Mouse (Mus musculus) ovary, postnatal 10 days (tissue): ENCODE results near the gene Smarcb1.
A peak's percentile ranks its signal among the peaks of the same experiment; 100 is the strongest.

Experiments used
- DNase-seq: peaks from one replicate; pipeline ENCODE4 v3.0.0; 2022; ENCODE audit warnings: low spot score

Gene Smarcb1

DNA sequence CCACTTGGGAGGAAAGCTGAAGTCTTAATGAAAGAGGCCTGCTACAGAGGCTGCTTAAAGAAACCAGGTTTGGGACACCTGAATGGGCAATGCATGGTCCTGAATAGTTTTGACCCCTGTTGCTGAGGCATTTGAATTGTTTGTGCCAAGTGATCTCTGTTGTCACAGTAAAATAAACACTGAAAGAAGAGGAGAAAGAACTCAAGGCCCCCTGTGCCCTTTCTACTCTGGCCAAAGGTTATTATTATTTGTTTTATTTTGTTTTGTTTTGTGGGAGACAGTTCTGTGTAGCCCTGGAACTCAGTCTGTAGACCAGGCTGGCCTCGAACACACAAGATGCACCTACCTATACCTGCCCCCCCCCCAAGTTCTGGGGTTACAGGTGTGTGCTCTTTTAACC lies 13.6 kb upstream of the Smarcb1 start:
- no peak for DNase-seq

DNA sequence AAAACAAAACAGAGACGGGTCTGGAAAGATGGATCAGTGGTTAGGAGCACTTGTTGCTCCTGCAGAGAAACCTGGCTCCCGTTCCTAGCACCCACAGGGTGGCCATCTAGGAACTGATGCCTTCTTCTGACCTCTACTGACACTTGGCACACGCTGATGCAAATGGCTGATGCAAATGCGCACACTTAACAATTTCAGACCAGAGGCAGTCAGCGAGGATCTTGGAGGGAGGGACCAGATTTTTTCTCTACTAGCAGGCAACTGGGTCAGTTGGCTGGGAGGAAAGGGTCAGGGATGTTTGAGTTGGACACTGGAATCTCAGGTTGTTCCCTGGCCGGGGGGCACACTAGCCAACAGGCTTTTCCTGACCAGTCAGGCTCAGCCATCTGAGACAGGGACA lies 11.5 kb upstream of the Smarcb1 start, which contains the start of gene Chchd10:
Chchd10 (plus strand) TSS at position 240 of the 400 bp plus-strand sequence.
- no peak for DNase-seq

DNA sequence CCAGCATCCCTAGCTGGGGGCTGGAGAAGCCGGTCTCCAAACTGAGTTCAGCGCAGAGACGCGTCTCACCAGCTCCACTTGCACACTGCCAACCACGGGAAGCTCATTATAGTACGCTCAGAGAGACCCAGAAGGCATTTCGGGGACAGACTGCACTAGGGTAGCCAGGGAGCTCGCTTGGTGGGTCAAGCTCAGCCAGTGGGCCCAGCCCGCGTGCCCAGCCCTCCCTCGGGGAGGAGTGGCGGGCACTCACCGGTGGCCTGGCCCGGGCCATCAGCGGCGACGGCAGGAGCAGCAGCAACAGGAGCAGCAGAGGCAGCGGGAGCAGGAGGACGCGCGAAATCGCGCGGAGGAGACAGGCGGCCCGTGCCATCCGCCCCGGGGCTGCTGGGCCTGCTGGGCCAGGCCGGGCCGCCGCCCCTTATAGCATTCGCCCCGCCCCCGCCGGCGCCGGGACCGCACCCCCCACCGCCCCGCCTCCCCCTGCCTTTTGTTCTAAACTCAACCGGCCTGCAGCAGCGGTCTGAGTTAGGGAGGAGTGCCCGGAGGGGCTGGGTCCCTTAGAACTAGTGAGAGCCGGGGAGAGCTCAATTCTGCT lies 10.8 kb upstream of the Smarcb1 start:
- DNase-seq, result peak; percentile 60

DNA sequence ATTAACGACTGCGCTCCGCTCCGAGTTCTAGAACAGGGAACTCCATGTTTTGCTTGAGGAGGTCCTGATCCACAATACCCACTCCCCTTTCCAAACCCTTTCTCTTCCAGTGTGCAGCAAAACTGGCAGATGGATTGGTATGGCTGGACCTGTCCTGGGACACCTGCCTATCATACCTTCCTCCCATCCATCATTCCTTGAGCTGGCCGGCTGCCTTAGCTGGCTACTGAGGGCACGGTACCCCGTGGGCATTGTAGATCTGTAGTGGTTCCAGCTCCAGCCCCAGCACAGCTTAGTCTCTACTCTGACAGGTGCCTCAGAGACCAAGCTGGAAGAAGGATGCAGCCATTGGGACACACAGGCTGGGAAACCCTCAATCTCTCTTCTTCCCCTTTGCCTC lies 9.9 kb upstream of the Smarcb1 start:
- no peak for DNase-seq

DNA sequence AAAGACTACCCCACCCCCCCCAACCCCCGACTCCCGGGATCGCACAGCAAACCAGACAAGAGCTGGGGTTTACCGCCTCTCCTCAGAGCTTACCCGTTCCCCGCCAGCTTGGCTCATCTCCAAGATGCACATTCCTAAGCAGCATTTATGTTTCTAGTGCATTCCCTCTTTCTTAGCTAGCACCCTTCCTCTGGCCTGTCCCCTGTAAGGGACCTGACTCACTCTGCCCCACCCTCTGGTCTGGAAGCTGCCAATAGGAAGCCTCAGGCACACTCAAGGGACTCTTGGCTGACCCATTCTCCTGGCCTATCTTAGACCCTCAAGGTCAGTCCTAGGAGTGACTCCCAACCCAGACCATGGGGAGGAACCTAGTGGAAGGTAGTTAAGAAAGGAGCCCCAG lies 8.9 kb upstream of the Smarcb1 start:
- no peak for DNase-seq

DNA sequence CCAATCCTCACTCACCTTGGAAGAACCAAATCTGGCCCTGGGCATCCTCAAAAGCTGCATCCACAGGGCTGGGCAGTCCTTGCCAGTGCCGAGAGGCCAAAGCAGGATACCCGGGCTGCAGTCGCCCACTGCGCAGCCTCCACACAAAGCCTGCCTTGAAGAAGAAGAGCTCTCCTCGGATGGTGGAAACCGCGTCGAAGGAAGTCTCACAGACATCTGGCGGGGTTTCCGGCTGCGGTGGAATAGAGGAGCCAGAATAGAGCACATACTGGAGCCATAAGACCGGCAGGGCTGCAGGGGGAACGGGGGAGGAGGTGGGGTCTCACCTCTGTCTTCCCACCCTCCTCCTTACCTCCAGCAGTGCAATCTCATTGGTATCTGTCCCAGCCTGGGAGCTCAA lies 5.0 kb upstream of the Smarcb1 start:
- no peak for DNase-seq

DNA sequence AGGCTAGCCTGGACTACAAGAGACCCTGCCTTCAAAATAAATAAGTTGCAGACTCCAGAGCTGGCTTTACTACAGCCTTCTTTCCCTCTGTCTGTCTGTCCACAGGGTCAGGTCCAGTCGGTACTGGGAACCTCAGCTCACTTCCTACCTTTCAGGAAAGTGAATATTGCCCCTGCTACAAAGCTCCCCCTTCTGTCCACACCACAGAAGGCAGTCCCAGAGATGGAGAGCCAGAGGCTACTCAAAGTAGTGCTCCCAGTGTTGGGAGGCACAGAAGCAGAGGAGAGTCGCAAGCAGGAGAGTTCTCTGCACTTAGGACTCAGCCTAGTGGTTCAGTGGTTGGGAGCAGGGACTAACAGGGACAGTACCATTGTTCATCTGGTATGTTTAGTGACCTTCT lies 2.9 kb upstream of the Smarcb1 start:
- no peak for DNase-seq

DNA sequence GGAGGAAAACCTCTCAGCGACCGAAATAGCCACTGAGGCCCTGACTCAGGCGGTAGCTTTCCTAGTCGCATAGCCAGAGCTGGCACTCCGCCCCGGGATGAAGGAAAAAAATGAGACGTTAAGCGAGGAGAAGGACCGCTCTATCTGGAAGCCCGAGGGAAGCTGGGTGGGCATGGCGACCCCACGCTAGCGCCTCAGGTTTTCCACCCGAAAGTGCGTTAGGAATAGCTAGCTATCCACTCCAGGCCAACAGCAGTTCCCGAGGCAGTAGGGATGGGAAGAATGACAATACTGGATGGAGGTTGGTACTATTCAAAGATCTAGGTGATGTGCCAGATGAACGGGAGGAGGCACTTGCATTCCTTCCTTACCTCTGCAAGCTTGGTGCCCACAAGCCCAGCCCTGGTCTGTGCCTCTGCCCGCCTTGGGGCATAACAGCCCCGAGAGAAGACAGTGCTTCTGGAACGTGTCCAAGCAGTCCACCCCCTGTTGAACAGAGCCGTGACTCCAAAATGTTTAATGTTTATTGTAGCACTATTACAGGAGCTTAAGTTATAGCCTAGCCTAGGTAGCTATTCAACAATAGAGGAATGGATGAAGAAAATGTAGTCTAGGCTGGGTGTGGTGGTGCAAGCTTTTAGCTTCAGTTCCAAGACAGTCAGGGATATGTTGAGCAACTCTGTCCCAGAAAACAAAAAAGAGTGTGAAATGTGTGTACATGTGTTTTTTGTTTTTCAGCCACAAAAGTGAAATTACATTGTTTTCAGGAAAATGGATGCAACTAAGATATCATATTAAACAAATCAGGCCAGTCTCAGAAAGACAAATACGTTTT lies 526 bp upstream of the Smarcb1 start:
- DNase-seq, result no peak

DNA sequence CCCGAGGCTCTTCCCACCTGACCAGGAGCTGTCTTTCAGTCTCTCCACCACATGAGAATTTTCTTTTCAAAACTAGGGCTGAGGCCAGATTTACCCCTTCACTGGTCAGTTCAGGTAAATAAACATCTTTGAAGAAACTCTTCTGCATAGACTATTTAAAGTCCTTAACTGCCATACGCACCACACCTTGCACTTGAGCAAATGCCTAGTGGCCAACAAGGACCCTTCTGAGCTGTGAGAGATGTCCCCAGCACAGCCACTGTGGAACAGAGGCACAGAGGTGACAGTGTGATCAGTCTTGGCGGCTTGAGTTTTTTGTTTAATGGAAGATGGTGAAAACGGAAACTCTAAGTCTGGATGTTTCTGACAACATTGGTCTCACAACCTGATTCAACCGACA lies 2.4 kb downstream of the Smarcb1 start:
- no peak for DNase-seq

DNA sequence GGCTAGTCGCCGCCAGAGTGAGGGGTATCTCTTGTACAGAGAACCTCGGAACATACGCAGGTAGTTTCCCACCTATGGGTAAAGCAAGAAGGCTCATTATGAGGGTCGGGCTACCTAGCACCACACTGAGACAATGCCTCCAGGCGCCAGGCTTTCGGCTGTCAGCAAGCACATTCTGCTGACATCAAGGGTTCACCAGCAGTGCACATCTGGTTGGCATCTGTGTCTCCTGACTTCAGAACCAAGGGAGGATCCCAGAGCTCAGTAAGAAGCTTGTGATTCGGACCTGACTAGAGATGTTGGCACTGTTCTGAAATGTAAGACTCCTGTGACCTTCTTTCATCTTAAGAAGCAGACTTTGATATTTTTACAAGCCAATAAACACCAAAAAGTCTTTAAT lies 4.6 kb downstream of the Smarcb1 start:
- no peak for DNase-seq

DNA sequence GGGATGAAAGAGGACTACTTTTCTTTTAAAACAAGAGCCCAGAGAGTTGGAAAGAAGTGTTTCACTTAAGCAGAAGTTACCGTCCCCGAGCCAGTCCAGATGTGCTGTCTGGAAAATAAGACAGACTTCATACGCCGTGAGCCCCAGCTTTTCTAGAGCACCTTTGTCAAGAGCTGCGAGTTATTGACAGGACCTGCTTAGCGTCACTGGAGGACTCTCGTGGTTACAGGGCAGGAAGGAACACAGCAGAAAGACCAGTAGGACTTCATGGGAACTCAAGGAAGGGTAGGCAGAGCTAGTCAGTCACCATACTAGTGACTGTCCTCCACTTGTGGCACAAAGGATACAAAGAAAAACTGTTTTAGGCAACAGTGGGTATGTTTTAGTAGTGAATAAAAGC lies 5.9 kb downstream of the Smarcb1 start:
- no peak for DNase-seq

DNA sequence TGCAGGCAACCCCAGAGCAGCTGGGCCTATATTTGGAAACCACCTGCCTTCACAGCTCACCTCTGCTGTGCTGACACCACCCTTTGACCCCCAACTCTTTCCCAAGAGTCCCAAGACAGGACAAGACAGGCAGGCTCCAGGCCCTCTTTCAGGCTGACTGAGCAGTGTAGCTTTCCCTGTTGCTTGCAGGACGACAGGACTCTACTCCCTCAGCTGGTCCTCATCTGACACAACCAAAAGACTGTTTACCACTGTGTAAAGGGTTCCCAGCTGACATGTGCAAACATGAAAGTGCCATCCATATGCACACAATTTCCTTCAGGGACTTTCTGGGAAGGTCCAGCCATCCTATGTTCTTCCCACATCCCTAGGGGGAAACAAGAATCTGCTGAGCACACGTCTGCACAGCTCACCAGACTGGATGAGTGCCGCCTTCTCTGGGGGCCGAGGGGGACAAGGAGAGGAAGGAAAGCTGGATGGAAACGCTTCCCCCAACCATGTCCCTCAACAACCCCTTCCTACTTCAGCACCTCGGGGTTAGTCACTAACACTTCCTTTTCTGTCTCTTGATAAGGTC lies 8.3 kb downstream of the Smarcb1 start:
- DNase-seq, result no peak

DNA sequence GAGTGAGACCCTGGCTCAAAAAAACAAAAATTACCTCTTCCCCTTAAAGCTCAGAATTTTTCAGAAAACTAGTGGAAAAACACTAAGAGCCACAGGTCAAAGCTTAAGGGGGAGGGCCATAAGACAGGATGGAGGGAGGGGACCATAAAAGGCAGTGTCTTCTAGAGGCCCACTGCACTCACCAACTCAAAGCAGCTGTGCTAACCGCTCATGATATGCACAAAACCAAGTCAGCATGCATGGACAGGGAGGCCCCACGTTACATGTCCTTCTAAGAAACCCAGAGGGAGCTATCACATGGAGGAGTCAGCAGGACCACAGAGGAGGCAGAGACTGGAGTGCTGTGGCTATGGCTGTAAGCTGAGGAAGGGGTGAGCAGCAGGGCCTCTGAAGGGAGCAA lies 10.7 kb downstream of the Smarcb1 start:
- DNase-seq, result no peak

DNA sequence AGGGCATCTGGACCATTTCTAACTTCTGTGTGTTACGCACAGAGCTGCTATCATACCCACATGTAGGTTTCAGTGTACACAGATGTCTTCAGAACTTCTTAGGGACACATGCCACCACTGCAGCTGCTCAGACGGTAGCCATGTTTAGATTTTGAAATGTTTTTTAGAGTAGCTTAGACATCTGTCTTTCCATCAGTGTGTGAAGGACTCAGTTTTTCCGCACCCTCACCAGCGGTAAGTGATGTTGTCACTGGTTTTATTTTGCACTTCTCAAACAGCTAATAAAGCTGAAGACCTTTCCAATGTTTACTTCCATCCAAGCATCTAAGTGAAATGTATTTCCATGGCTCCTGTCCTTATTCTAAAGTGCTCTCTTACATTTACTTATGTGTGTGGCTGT lies 14.5 kb downstream of the Smarcb1 start:
- DNase-seq, result no peak

DNA sequence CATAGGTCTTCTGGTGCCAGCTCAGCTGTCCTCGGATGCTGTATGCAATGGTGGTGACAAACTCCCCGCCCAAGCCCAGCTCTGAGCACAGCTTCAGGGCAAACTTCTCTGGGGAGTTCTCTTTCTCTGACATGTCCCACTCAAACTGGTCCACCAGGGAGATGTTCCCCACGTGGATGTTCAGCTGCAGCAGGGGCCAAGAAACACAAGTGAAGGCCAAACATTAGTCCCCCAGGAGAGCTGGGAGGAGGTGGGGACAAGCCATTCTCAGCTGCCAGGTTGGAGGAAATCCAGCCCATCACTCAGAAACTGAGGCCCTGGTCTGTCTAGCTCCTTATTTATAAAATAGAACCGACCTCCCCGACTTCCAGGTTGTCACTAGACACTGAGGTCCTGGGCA lies 17.0 kb downstream of the Smarcb1 start:
- no peak for DNase-seq

DNA sequence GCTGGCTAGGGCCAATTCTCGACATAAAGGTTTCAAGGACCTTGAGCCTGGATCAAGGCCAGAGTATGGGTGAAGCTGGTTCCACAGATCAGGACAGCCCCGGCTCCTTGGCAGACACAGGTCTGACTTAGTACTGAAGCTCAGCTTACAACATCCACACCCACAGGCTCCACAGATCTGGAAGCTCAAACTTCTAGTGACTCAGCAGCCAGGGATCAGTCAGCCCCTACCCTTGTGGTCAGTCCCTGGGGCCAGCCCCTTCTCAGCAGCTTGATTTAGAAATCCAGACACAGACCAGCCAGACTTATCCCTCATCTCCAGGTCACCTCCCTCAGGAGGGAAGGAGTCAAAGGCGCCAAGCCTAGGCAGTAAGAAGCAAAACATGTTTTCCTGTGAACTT lies 22.6 kb downstream of the Smarcb1 start:
- DNase-seq, result no peak

DNA sequence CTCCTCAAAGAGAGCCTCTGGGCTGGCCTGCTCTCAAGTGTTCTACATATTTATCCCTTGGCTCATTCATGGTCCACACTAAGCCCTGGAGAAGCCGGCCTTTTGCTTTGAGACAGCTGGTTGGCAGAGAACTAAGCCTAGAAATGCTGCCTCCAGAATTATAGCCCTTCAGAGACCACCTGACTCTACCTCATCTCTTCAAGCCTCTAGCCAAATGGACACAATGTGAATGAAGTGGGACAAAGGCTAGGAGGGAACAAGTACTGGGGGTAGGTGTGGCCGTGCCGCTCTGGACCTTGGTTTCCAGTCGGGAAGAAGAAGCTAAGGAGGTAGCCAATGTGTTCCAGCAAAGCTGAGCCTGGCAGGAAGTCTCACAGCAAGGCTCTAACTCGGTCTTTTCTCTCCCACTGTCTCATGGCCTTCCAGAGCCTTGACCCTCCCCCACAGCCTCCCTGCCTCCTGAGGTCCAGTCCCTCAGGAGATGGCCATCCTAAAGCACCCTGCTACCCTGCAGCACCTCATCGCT lies 23.3 kb downstream of the Smarcb1 start:
- DNase-seq, result no peak

DNA sequence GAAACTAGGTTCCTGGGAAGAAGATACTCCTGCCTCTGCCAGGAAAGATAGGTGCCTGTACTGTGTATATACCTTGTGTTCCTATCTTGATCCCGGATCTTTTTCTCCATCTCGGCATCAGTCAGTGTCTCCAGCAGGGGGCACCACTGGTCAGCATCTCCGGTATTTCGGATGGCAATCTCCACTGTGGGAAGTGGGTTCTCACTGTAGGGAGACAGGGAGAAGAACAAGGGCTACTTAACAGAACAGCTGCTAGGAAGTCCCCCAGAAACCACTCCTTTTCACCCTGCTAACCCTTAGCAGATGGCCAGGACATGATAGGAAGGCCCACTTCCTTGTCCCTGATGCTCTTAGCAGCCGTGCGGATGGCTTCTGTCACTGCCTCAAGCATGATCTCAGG lies 24.0 kb downstream of the Smarcb1 start:
- peak; percentile 42 for DNase-seq

DNA sequence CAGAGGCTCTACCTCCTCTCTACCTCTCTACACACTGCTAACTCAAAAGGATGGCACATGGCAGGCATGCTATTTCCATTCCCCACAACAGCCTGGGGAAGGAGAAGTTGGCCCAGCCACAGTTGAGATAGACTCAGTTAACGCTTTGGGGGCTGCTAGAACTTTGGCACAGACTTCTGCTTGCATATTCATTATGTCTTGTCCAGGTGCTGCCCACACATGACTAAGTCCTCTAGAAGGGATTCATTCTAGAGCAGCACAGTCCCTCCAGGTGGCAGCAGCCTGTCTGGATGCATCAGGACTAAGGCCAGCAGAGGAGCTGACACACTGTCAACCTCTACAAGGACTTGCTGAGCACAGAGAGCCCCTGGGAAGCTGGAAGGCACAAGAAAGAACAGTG lies 25.2 kb downstream of the Smarcb1 start:
- no peak for DNase-seq

DNA sequence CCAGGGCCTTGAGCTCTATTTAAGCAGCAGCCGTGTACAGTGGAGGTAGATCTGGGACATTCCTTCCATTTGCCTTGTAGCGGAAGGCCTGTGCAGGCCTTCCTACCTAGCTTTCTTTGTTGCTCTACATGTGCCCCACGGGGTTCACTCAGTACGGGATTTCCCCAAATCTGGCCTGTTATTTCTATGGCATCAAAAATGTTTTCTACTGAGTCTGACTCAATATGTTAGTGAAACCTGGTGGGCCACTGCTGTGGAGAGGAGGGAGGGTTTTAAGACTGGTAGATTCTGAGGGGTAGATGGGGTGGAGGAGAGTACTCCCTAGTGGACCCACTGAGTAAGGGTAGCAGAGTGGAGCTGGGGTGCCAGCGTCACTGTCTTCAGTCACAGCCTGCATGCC lies 25.7 kb downstream of the Smarcb1 start:
- DNase-seq, result no peak

DNA sequence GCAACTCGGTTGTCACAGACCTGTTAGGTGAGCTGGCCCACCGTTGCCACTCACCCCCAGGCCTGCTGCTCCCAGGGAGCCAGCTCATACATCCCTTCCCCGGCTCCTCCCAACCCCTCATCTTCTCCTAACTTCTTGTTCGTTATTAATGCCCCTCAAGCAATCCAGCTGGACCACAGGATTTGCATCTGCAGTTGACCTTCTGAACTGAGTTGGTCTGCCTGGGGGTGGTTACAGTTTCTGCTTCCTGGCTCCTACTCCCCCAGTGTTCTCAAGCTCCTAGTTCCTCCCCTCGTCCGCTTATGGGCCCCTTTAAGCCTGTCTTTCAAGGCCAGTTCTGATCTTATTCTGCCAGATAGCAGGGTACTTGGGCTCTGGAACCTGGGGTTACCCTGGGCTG lies 26.8 kb downstream of the Smarcb1 start:
- DNase-seq, result no peak

DNA sequence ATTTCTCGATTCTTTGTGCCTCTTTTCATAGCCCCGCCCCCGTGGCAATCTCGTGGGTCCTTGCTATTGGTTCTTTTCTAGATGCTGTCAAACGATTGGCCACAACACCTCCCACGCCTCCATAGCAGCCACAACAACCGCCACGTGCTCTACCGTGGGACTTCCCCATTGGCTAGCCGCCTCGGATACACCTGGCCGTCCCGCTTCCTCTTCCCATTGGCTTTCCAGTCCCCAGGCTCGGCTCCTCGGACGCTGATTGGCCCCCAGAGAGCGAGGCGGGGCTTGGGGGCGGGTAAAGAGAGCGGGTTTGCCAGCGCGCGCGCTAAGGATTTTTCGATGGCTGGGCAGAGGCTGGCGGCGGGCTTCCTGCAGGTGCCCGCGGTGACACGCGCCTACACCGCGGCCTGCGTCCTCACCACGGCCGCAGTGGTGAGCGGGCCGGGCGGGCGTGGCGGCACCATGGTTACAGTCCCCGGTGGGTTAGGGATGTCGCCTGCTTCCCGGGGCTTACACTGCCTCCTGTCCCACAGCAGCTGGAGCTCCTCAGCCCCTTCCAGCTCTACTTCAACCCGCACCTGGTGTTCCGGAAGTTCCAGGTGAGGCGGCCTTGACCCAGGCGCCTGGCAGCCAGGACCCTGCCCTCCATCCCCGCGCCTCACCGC lies 28.2 kb downstream of the Smarcb1 start, which contains the start of gene Derl3:
Derl3 (plus strand) TSS at position 325 of the 662 bp plus-strand sequence.
- DNase-seq, result peak; percentile 74
